Mouse (Mus musculus) kidney, postnatal 0 days (tissue): Measurements from ENCODE around the gene Pdgfra. TPM values are rescaled to one million over a fixed set of nuclear protein-coding genes. Genes with fewer than 3 reads are reported as not detected.

Experiments
- ATAC-seq: fragments of 200-750 bp; cut with Nextera tagmentation; replicated peaks from 2 replicates; pipeline ENCODE4 v1.8.0; 2017; ENCODE audit warnings: low read depth, moderate number of reproducible peaks, moderate TSS enrichment, moderate library complexity; ENCODE audit not compliant: low FRiP score
- DNase-seq: peaks from one replicate; pipeline ENCODE4 v3.0.0-alpha.2; 2016; ENCODE audit warnings: low spot score
- H3K27ac ChIP-seq: fragments of 300-500 bp; sonication (generic); 2 replicates; pipeline ENCODE4 v1.5.1; 2014; ENCODE audit warnings: mild to moderate bottlenecking
- H3K27me3 ChIP-seq: fragments of 300-500 bp; sonication (generic); 2 replicates; pipeline ENCODE4 v1.6.1; 2014; ENCODE audit warnings: low read length, mixed read lengths; ENCODE audit not compliant: insufficient read depth
- H3K36me3 ChIP-seq: fragments of 300-500 bp; sonication (generic); 2 replicates; pipeline ENCODE4 v1.6.1; 2014; ENCODE audit warnings: low read length, mixed read lengths; ENCODE audit not compliant: insufficient read depth
- H3K4me1 ChIP-seq: fragments of 300-500 bp; sonication (generic); replicated peaks from 2 replicates; pipeline ENCODE4 v1.6.1; 2014; ENCODE audit warnings: antibody characterized with exemption, low read length, mixed read lengths; ENCODE audit not compliant: insufficient read depth
- H3K4me2 ChIP-seq: fragments of 300-500 bp; sonication (generic); 2 replicates; pipeline ENCODE4 v1.6.1; 2014; ENCODE audit warnings: mild to moderate bottlenecking, low read length, moderate library complexity, mixed read lengths
- H3K4me3 ChIP-seq: fragments of 300-500 bp; sonication (generic); replicated peaks from 2 replicates; pipeline ENCODE4 v1.5.1; 2014; ENCODE audit warnings: low read depth, low read length
- H3K9ac ChIP-seq: fragments of 300-500 bp; sonication (generic); 2 replicates; pipeline ENCODE4 v1.6.1; 2014; ENCODE audit warnings: low read depth, low read length
- H3K9me3 ChIP-seq: fragments of 300-500 bp; sonication (generic); replicated peaks from 2 replicates; pipeline ENCODE4 v1.6.1; 2016; ENCODE audit warnings: low read length, inconsistent platforms, mixed read lengths
- CTCF ChIP-seq: IDR thresholded peaks from 2 replicates; pipeline ENCODE4 v1.5.1; 2016; ENCODE audit warnings: antibody characterized with exemption, low read depth, mild to moderate bottlenecking, moderate library complexity
- WGBS: fragments of 180-500 bp; shearing (Covaris S2); extraction: QIAGEN DNeasy Blood & Tissue Kit; methylation state at CpG from one replicate; pipeline ENCODE4 v1.1.7; 2014; 5-methylcytosine and 5-hydroxymethylcytosine counted together
- polyA plus RNA-seq: library from polyadenylated mRNA; unstranded; fragments of >200 nt; fragmentation: Nextera tagmentation; extraction: Ambion mirVana; gene quantifications from 2 replicates; pipeline ENCODE4 v1.2.1, GENCODE M21; 2015

The Pdgfra gene
- polyA plus RNA-seq = 23.4 and 23.8 TPM in 2 replicates

GRCm38 (mm10) chr5:75152021-75152425, at the start of gene Pdgfra:
Gene Pdgfra, plus strand, starts transcription at chr5:75152292.
- Histone ChIP-seq H3K4me2 (peak within 1 kb of the TSS; percentile 56), H3K27ac (peak within 1 kb of the TSS; percentile 89), H3K9me3 (no peaks in the 10 kb centered on the region), H3K4me3 (peak within 1 kb of the TSS; percentile 49), H3K36me3 (no peaks in the 10 kb centered on the region), H3K4me1 (peaks cover 9% of the 10 kb centered on the region; the same call in 1 of the 2 replicates), H3K27me3 (peaks cover 47% of the 10 kb centered on the region), H3K9ac (peak within 1 kb of the TSS; percentile 75)
- WGBS = under 1% methylated on average over 10 of the region's 10 CpGs
- peak; percentile 89 for DNase-seq
- no peak for ATAC-seq
- TF ChIP-seq CTCF = no peak

- no peak for ATAC-seq
- no peaks in the 10 kb centered on the region for H3K9me3 ChIP-seq
- H3K27ac ChIP-seq = no peak overlapping the region
- DNase-seq = no peak
- no peak overlapping the region for H3K4me3 ChIP-seq
- H3K4me2 ChIP-seq = no peak overlapping the region
- no peaks in the 10 kb centered on the region for H3K27me3 ChIP-seq
- H3K9ac ChIP-seq = no peak overlapping the region
- no peaks in the 10 kb centered on the region for H3K4me1 ChIP-seq
- no peaks in the 10 kb centered on the region for H3K36me3 ChIP-seq
- TF ChIP-seq CTCF = no peak
- 75% methylated on average over 3 of the region's 3 CpGs for WGBS
These were observed 45.6 kb upstream of the Pdgfra start for GRCm38 (mm10) chr5:75106511-75106910.

DNA sequence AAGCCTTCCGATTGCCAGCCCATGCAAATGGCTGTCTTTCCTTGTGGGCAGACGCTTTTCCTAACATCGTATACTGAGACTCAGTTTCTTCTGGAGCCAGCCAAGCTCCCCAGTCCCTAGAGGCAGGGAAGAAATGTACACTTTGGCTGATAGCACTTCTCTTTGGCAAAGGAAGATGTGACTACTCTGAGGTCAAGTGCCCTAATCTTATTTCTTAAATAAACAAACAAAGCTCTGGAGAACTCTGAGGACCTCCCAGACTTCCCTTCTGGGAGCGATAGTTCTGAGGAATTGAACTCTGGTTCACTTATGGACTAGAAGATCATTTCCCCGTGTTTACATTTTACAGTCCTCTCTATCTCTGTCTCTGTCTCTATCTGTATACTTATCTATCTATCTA, 42.7 kb upstream of the Pdgfra start:
- H3K4me1 ChIP-seq = no peaks in the 10 kb centered on the region
- no peaks in the 10 kb centered on the region for H3K9me3 ChIP-seq
- H3K4me3 ChIP-seq = no peak overlapping the region
- no peaks in the 10 kb centered on the region for H3K27me3 ChIP-seq
- H3K27ac ChIP-seq = no peak overlapping the region
- ATAC-seq (no peak), DNase-seq (peak; percentile 38)
- WGBS = 24% methylated on average over 5 of the region's 5 CpGs
- no peak overlapping the region for H3K4me2 ChIP-seq
- 0 out of 2 replicates have a peak, but pooled peaks have one; percentile 2 for TF ChIP-seq CTCF
- H3K36me3 ChIP-seq = no peaks in the 10 kb centered on the region
- H3K9ac ChIP-seq = no peak overlapping the region

DNA sequence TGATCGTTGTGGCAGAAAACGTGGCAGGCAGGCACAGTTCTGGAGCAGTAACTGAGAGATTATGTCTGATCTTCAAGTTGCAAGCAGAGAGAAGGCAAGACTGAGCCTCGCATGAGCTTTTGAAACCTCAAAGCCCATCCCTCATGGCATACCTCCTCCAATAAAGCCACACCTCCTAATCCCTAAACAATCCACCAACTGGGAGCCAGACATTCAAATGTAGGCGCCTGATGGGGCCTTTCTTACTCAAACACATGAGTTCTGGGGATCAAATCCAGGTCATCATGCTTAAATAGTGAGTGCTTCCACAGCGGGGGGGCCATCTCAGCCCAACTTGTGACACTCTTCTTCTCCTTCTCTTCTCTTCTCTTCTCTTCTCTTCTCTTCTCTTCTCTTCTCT, 40.3 kb upstream of the Pdgfra start:
- Histone ChIP-seq H3K4me3 (no peak overlapping the region), H3K4me2 (no peak overlapping the region), H3K9me3 (no peaks in the 10 kb centered on the region), H3K27me3 (no peaks in the 10 kb centered on the region), H3K4me1 (no peaks in the 10 kb centered on the region), H3K9ac (no peak overlapping the region), H3K36me3 (no peaks in the 10 kb centered on the region), H3K27ac (no peak overlapping the region)
- TF ChIP-seq CTCF = no peak
- ATAC-seq = no peak
- DNase-seq = no peak
- WGBS = 53% methylated on average over 5 of the region's 5 CpGs

DNA sequence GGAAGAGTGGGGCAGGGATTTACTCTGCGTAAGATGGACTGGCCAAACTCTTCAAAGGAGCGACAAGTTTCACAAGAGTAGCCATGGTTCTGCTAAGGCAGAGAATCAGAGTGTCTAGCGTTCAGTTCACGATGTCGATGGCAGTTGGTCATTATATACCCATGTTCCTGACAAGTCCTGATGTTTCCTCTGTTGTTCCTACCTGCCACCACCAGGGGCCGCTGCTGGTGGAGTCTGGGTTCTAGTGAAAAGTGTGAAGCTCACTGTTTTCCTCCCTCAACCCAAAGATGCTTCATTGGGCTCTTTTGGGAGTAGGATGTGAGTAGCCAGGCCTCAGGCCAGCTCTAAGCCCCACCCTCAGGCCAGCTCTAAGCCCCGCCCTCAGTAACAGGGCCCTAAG, 33.3 kb upstream of the Pdgfra start:
- ATAC-seq = no peak
- WGBS = 66% methylated on average over 7 of the region's 7 CpGs

GRCm38 (mm10) chr5:75121646-75122045, 30.4 kb upstream of the Pdgfra start:
- no peaks in the 10 kb centered on the region for H3K9me3 ChIP-seq
- no peak overlapping the region for H3K9ac ChIP-seq
- no peaks in the 10 kb centered on the region for H3K36me3 ChIP-seq
- no peaks in the 10 kb centered on the region for H3K4me1 ChIP-seq
- ATAC-seq (no peak), DNase-seq (no peak)
- no peak overlapping the region for H3K4me3 ChIP-seq
- H3K27ac ChIP-seq = no peak overlapping the region
- no peak for TF ChIP-seq CTCF
- 46% methylated on average over 5 of the region's 5 CpGs for WGBS
- no peak overlapping the region for H3K4me2 ChIP-seq
- no peaks in the 10 kb centered on the region for H3K27me3 ChIP-seq

More for the DNA sequence above, 33.3 kb upstream of the Pdgfra start:
- Histone ChIP-seq H3K4me2 (no peak overlapping the region), H3K9me3 (no peaks in the 10 kb centered on the region), H3K27ac (no peak overlapping the region), H3K9ac (no peak overlapping the region), H3K4me1 (no peaks in the 10 kb centered on the region), H3K27me3 (no peaks in the 10 kb centered on the region), H3K36me3 (no peaks in the 10 kb centered on the region), H3K4me3 (no peak overlapping the region)
- peak; percentile 42; the same call in 1 of the 2 replicates for TF ChIP-seq CTCF
- no peak for DNase-seq

DNA sequence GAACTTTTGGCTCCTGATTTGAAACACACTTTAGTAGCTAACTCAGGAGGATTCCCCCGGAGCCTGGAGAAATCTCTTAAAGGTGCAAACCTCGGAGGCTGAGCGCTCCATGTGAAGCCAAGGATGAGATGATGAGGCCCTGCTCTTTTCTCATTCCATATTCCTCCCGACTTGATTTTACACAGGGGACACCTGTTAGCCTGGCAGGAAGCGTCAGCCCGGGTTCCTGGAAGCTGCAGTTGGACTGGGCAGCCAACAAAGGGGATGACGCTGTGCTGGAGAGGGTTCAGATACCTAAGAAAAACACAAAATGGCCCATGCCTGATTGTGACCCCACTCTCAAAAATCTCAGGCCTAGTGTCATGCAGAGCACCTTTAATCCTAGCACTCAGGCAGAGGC, 17.4 kb upstream of the Pdgfra start:
- Histone ChIP-seq H3K4me1 (no peaks in the 10 kb centered on the region), H3K9ac (no peak overlapping the region), H3K36me3 (no peaks in the 10 kb centered on the region), H3K4me3 (no peak overlapping the region), H3K9me3 (no peaks in the 10 kb centered on the region), H3K27ac (no peak overlapping the region), H3K27me3 (no peaks in the 10 kb centered on the region), H3K4me2 (no peak overlapping the region)
- no peak for DNase-seq
- no peak for ATAC-seq
- TF ChIP-seq CTCF = no peak
- WGBS = 76% methylated on average over 7 of the region's 7 CpGs
